Mouse (Mus musculus): ENCODE results near the gene Ercc5. TPM values are rescaled to one million over a fixed set of nuclear protein-coding genes. Genes with fewer than 3 reads are reported as not detected.

The Ercc5 gene
- polyA plus RNA-seq (2014; fragmentation: Illumina TruSeq; extraction: RNeasy Lipid Tissue Mini Kit (QIAGEN cat#74804); ENCODE audit: low replicate concordance) = 19.7 TPM

DNA sequence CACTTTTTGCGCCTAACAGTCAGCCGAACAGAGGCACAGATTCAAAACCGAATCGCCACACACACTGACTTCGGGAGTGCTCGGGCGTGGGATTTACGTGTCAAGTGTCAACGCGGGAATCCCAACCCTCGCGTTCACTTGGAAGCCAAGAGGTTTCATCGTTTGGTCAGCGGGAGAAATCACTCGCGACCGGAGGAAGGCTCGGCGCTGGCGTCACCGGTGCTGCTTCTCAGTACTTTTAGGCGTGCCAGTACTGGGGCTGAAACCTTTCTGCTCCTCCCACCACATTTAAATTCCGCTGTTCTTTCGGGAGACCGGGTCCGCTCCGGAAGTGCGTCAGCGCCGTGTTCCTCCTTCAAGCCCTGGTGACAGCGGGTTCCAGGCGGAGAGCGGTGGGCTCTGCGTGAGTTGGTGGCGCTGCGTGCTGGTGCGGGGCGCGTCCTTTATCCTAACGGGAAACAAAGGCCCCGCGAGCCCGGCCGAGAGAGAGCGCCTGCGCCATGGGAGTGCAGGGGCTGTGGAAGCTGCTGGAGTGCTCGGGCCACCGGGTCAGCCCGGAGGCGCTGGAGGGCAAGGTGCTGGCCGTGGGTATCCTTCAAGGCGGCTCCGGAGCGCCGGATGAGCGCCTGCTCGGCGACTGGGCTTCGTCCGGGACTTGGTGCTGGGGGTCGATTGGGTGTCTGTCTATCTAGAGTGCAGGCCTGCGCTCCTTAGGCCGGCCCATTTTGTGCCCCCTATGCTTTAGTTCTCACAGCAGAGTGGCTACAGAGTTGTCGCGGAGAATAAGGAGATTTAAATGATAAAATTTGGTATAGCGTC lies at the start of gene Ercc5:
Gene Ercc5 (plus strand): TSS at position 182 of the 819 bp plus-strand sequence.

DNA sequence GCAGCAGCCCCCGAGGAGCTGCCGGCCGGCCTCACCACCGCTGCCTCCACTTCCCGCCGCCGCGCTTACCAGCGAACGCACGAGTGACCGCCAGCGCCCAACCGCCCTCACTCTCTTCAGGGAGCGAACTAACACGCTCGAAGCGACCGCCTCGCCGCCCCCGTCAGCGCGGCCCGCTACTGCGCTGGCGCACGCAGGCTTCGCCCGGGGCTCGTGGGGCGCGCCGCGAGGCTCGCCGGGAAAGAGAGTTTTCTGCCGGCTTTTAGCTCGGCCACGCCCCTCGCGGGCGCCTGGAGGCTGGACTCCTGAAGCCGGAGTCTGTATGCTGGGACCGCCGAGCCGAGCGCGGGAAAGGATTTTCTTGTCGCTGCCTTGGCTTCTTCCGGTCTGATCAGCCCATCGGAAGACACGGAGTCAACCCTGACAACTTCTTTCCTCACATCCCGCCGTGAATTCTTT lies 45.3 kb upstream of the Ercc5 start, which contains the start of gene Tex30:
Gene Tex30 (minus strand): TSS at position 183 of the 459 bp plus-strand sequence.

DNA sequence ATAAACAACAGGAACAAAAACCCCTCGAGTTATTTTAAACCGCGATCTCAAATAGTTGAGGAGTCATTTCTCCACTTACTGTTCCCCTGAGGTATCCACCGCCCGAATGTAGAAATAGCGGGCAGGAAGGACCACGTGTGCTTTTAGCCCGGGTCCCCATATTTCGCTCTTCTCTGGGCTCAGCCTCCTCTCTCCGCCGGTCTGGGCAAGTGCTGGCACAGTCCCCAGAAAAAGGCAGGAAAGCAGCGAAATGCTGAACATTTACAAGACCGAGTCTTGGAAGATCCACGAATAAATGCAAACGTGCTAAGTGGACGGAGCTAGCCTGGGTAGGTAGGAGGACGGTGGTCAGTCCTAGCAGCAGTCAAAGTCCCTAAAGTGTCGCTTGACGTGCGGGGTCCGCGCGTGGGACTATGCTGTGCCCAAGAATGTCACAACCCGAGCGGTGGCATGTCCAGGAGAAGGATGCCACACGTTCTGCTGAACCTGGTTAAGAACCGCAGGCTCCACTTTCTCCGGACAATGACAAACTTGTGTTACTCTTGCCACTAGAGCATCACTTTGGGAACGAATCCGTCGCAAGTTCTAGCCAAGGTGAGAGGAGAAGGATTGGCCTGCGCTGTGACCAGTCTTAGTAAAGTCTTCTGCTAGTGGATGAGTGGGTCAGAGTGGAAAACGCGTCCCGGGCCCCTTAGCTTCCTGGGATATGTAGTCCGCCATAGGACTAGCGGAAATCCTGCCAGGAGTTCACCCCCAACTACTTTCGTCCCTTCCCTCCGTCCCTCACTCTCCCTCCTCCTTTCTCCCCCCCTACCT lies 29.1 kb upstream of the Ercc5 start, which contains the start of the genes Kdelc1 and Bivm:
Gene Kdelc1 (minus strand): TSS at position 570 of the 816 bp plus-strand sequence.
Gene Bivm (plus strand): TSS at position 719 of the 816 bp plus-strand sequence.

DNA sequence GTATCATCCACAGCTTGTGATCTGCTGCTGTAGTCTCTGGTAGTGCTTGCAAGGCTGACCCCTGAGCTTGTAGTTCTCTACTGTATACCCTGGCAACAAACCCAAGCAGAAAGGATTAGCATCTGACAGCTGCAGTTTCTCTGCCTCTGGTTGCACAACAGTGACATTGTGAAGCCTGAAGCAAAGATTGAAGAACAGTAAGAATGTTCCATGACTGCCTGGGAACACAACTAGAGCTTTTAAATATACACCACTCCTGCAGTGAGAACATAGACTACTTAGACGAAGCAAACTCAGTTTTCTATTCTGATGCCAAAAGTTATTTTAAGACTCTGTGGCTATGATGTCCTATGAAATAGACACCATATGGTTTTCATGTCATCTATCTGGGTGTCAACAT lies 71.3 kb downstream of the Ercc5 start, which contains the start of gene Mettl21e:
Gene Mettl21e (minus strand): TSS at position 86 of the 400 bp plus-strand sequence.

Other genes starting within 250 kb of the Ercc5 start
- 91.3 TPM for gene Tpp2, start 214.1 kb upstream of the Ercc5 start, polyA plus RNA-seq (2014; fragmentation: Illumina TruSeq; extraction: RNeasy Lipid Tissue Mini Kit (QIAGEN cat#74804); ENCODE audit: low replicate concordance)
- not detected for gene Mettl21c, start 127.7 kb upstream of the Ercc5 start, polyA plus RNA-seq (2014; fragmentation: Illumina TruSeq; extraction: RNeasy Lipid Tissue Mini Kit (QIAGEN cat#74804); ENCODE audit: low replicate concordance)
- gene Gm8251, start 85.8 kb upstream of the Ercc5 start, polyA plus RNA-seq (2014; fragmentation: Illumina TruSeq; extraction: RNeasy Lipid Tissue Mini Kit (QIAGEN cat#74804); ENCODE audit: low replicate concordance) = 0.63 TPM
- gene Tex30, start 45.3 kb upstream of the Ercc5 start, polyA plus RNA-seq (2014; fragmentation: Illumina TruSeq; extraction: RNeasy Lipid Tissue Mini Kit (QIAGEN cat#74804); ENCODE audit: low replicate concordance) = 74.0 TPM
- gene Kdelc1, start 28.9 kb upstream of the Ercc5 start, polyA plus RNA-seq (2014; fragmentation: Illumina TruSeq; extraction: RNeasy Lipid Tissue Mini Kit (QIAGEN cat#74804); ENCODE audit: low replicate concordance) = 16.3 TPM
- gene Bivm, start 28.8 kb upstream of the Ercc5 start, polyA plus RNA-seq (2014; fragmentation: Illumina TruSeq; extraction: RNeasy Lipid Tissue Mini Kit (QIAGEN cat#74804); ENCODE audit: low replicate concordance) = 38.0 TPM
- gene Mettl21e, start 71.2 kb downstream of the Ercc5 start, polyA plus RNA-seq (2014; fragmentation: Illumina TruSeq; extraction: RNeasy Lipid Tissue Mini Kit (QIAGEN cat#74804); ENCODE audit: low replicate concordance) = not detected